Mouse (Mus musculus): ENCODE results near the gene Akap6. TPM values are rescaled to one million over a fixed set of nuclear protein-coding genes. Genes with fewer than 3 reads are reported as not detected.

Akap6 gene
- polyA plus RNA-seq, 1 experiment from 2014 or later = 24.4 TPM

DNA sequence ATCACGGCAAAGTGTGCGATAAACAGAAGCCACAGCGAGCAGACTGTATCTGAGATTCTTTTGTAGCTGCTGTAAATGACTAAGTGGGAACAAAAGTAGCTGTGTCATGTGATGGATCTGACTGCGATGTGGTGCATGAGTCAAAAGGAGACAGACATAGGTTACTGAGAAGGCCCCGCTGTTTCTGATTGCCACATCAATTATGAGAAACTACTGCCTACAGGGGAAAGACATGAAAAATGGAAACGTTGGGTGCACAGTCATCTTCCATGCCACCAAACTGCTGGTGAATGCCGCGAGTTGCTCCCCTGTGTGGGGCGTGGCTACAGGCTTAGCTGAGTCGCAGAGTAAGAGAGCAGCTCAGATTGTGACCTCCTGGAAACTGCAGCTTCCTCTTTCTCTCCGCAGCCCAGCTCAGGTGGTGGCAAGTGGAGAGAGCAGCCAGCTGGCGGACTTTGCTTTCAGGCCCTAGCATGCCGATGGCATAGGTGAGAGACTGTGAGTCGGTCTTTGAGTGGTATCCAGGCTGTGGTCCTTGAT is 83.8 kb downstream of the Akap6 start:
- Histone ChIP-seq H3K4me2 (ENCODE audit: low read depth) (peak overlapping the region; percentile 28), H3K4me3 (ENCODE audit: low read depth, low read length) (no peak overlapping the region), H3K9me3 (ENCODE audit: control insufficient read depth, low read length) (no peaks in the 10 kb centered on the region), H3K27ac (ENCODE audit: low read depth, low read length) (no peak overlapping the region), H3K9ac (ENCODE audit: low read length) (no peak overlapping the region), H3K27me3 (ENCODE audit: control insufficient read depth, insufficient read depth, low read length) (no peaks in the 10 kb centered on the region), H3K4me1 (ENCODE audit: control insufficient read depth, insufficient read depth, low read length) (peaks cover 7% of the 10 kb centered on the region), H3K36me3 (ENCODE audit: control insufficient read depth, insufficient read depth, low read length) (no peaks in the 10 kb centered on the region)
- ATAC-seq (ENCODE audit: insufficient read depth, low FRiP score, low TSS enrichment) (peak; percentile 27; the same call in 1 of the 2 replicates), DNase-seq (ENCODE audit: low spot score) (peak; percentile 33)
- WGBS = 16% methylated on average over 14 of the region's 14 CpGs

DNA sequence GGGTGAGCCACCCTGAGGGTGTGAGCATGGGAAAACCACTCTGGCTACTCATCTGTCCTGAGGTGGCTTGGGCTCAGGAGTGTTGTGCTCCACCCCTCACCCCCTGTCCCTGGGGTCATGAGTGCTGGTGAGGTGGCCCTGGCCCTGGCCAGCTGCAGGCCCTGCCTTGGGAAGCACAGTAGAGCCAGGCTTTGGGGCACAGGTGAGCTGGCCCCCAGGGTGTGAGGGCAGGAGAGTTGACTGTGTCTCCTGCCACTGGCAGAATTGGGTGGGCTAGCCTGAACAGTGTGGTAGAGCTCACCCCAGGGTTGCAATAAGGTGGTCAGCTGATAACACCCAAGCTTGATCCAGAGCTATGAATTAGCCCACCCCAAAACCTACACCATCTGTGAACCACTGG is 86.0 kb downstream of the Akap6 start:
- Histone ChIP-seq H3K4me1 (ENCODE audit: control insufficient read depth, insufficient read depth, low read length) (peaks cover 9% of the 10 kb centered on the region), H3K4me3 (ENCODE audit: low read depth, low read length) (no peak overlapping the region), H3K9me3 (ENCODE audit: control insufficient read depth, low read length) (no peaks in the 10 kb centered on the region), H3K4me2 (ENCODE audit: low read depth) (no peak overlapping the region), H3K36me3 (ENCODE audit: control insufficient read depth, insufficient read depth, low read length) (no peaks in the 10 kb centered on the region), H3K27me3 (ENCODE audit: control insufficient read depth, insufficient read depth, low read length) (no peaks in the 10 kb centered on the region), H3K27ac (ENCODE audit: low read depth, low read length) (no peak overlapping the region), H3K9ac (ENCODE audit: low read length) (no peak overlapping the region)
- DNase-seq (ENCODE audit: low spot score) = no peak
- ATAC-seq (ENCODE audit: insufficient read depth, low FRiP score, low TSS enrichment) = 0 out of 2 replicates have a peak, but pooled peaks have one; percentile 9

DNA sequence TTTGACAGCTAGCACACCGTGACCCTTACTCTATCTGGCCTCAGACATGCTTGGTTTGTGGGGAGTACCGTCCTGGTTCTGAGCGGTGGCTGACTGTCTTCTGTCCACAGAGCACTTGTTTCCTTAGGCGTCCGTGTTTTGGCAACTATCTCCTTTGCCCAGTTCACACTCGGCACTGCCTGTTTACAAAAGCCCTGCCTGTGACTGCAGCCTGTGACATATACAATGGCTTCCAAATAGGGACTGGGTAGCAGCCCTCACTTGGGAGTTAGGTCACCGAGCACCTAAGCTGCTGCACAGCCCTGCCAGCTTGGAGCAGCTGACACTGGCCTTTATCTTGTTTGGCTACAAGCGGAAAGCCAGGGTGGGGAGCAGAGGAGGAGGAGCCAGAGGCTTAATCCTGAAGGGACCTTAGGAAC is 91.2 kb downstream of the Akap6 start:
- DNase-seq (ENCODE audit: low spot score) = no peak
- ATAC-seq (ENCODE audit: insufficient read depth, low FRiP score, low TSS enrichment) = no peak
- H3K27ac ChIP-seq (ENCODE audit: low read depth, low read length) = no peak overlapping the region

DNA sequence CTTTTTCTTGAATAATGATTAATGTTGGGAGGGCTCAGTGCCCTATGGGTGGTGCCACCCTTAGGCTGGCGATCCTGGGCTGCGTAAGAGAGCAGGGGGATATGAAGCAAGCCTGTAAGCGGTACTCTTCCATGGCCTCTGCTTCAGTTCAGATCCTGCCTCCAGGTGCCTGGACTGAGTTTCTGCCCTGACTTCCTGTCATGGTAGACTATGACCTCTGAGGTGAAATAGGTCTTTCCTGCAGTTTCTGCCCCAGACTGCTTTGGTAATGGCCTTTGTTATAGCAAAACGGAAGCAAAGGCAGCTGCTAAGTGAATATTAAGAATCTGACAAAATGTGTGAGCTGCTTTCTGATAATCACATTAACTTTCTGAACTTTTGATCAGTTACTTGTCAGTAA is 94.9 kb downstream of the Akap6 start:
- Histone ChIP-seq H3K4me3 (ENCODE audit: low read depth, low read length) (no peak overlapping the region), H3K4me1 (ENCODE audit: control insufficient read depth, insufficient read depth, low read length) (peaks cover 9% of the 10 kb centered on the region), H3K4me2 (ENCODE audit: low read depth) (no peak overlapping the region), H3K27me3 (ENCODE audit: control insufficient read depth, insufficient read depth, low read length) (no peaks in the 10 kb centered on the region), H3K36me3 (ENCODE audit: control insufficient read depth, insufficient read depth, low read length) (no peaks in the 10 kb centered on the region), H3K9me3 (ENCODE audit: control insufficient read depth, low read length) (no peaks in the 10 kb centered on the region), H3K27ac (ENCODE audit: low read depth, low read length) (no peak overlapping the region), H3K9ac (ENCODE audit: low read length) (no peak overlapping the region)
- 84% methylated on average over 4 of the region's 4 CpGs for WGBS
- ATAC-seq (ENCODE audit: insufficient read depth, low FRiP score, low TSS enrichment) (no peak), DNase-seq (ENCODE audit: low spot score) (no peak)

More for the DNA sequence above, 91.2 kb downstream of the Akap6 start:
- H3K9me3 ChIP-seq (ENCODE audit: control insufficient read depth, low read length) = no peaks in the 10 kb centered on the region
- H3K36me3 ChIP-seq (ENCODE audit: control insufficient read depth, insufficient read depth, low read length) = no peaks in the 10 kb centered on the region
- peaks cover 9% of the 10 kb centered on the region for H3K4me1 ChIP-seq (ENCODE audit: control insufficient read depth, insufficient read depth, low read length)
- H3K4me2 ChIP-seq (ENCODE audit: low read depth) = no peak overlapping the region
- H3K27me3 ChIP-seq (ENCODE audit: control insufficient read depth, insufficient read depth, low read length) = no peaks in the 10 kb centered on the region
- H3K4me3 ChIP-seq (ENCODE audit: low read depth, low read length) = no peak overlapping the region
- H3K9ac ChIP-seq (ENCODE audit: low read length) = no peak overlapping the region
- 21% methylated on average over 8 of the region's 8 CpGs for WGBS

DNA sequence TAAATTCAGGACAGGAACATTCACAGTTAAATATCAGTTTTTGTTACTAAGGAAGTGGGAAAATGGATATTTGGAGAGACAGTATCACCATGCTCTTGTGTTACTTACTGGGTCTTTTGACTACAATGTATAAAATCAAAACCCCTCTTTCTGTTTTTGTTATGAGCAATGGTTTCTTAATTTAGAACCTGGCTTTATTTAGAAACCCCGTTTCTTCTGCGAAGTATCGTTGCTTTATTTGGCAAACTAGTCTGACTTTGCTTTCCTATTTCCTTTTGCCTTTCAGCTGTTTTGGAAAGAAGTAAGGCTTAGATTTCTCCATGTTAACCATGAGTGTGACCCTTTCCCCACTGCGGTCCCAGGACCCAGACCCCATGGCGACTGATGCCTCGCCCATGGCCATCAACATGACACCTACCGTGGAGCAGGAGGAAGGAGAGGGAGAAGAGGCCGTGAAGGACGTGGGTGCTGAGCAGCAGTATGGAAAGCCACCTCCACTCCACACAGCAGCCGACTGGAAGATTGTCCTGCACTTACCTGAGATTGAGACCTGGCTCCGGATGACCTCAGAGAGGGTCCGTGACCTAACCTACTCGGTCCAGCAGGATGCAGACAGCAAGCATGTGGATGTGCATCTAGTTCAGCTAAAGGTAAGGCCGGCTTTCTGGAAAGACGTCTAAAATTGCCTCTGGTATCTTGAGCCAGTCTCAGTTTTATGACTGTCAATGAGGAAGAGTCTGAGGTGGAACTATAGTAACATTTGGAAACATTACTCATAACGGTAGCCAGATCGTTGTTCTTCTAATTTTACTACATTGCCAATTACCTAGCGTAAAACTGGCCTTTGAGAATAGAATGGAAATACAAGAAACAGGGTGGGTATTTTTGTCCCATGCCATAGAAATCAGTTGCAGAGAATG is 96.6 kb downstream of the Akap6 start:
- no peak for ATAC-seq (ENCODE audit: insufficient read depth, low FRiP score, low TSS enrichment)
- Histone ChIP-seq H3K4me1 (ENCODE audit: control insufficient read depth, insufficient read depth, low read length) (peaks cover under 1% of the 10 kb centered on the region; the same call in 1 of the 2 replicates), H3K36me3 (ENCODE audit: control insufficient read depth, insufficient read depth, low read length) (no peaks in the 10 kb centered on the region), H3K9me3 (ENCODE audit: control insufficient read depth, low read length) (no peaks in the 10 kb centered on the region), H3K4me3 (ENCODE audit: low read depth, low read length) (no peak overlapping the region), H3K4me2 (ENCODE audit: low read depth) (no peak overlapping the region), H3K9ac (ENCODE audit: low read length) (no peak overlapping the region), H3K27ac (ENCODE audit: low read depth, low read length) (no peak overlapping the region), H3K27me3 (ENCODE audit: control insufficient read depth, insufficient read depth, low read length) (no peaks in the 10 kb centered on the region)
- no peak for DNase-seq (ENCODE audit: low spot score)
- 89% methylated on average over 18 of the region's 18 CpGs for WGBS

DNA sequence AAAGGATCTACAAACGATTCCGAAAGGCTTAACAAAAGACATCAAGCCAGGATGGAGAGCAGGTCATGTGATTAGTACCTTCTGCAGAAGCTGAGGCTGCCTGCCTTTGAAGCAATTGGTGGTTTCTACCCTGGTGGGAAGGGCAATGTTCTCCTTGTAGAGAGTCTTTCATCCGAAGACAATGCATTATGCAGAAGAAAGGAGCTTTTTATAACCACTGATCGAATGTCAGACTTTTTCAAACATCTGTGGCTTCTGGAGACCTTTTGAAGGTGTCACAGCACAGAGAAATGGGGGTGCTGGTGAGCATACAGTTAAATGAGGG is 97.2 kb downstream of the Akap6 start:
- no peak for ATAC-seq (ENCODE audit: insufficient read depth, low FRiP score, low TSS enrichment)
- 49% methylated on average over 4 of the region's 4 CpGs for WGBS
- no peaks in the 10 kb centered on the region for H3K36me3 ChIP-seq (ENCODE audit: control insufficient read depth, insufficient read depth, low read length)

DNA sequence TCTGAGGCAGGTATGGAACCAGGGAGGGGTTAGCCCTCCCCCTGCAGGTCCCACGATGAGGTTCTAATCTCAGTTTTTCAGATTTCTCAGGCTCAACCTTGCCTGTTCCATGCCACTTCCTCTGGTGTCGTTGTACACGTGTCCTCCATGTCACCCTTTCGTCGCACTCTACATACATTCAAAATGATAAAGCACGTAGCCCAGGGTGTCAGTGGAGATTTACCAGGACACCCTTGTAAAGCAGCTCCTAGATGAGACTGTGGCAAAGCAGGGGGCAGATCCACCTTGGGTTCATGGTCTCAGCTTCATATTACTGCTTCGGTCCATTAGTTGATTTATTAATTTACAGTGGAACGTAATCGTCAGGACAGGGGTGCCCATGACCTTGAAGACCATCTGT is 100.5 kb downstream of the Akap6 start:
- no peak overlapping the region for H3K4me2 ChIP-seq (ENCODE audit: low read depth)
- WGBS = 94% methylated on average over 9 of the region's 9 CpGs
- no peaks in the 10 kb centered on the region for H3K36me3 ChIP-seq (ENCODE audit: control insufficient read depth, insufficient read depth, low read length)
- no peaks in the 10 kb centered on the region for H3K27me3 ChIP-seq (ENCODE audit: control insufficient read depth, insufficient read depth, low read length)
- ATAC-seq (ENCODE audit: insufficient read depth, low FRiP score, low TSS enrichment) (no peak), DNase-seq (ENCODE audit: low spot score) (no peak)
- no peaks in the 10 kb centered on the region for H3K9me3 ChIP-seq (ENCODE audit: control insufficient read depth, low read length)
- H3K4me3 ChIP-seq (ENCODE audit: low read depth, low read length) = no peak overlapping the region
- H3K27ac ChIP-seq (ENCODE audit: low read depth, low read length) = no peak overlapping the region
- H3K9ac ChIP-seq (ENCODE audit: low read length) = no peak overlapping the region
- no peaks in the 10 kb centered on the region for H3K4me1 ChIP-seq (ENCODE audit: control insufficient read depth, insufficient read depth, low read length)

More for the DNA sequence above, 97.2 kb downstream of the Akap6 start:
- Histone ChIP-seq H3K4me1 (ENCODE audit: control insufficient read depth, insufficient read depth, low read length) (no peaks in the 10 kb centered on the region), H3K27ac (ENCODE audit: low read depth, low read length) (no peak overlapping the region), H3K4me2 (ENCODE audit: low read depth) (no peak overlapping the region), H3K9ac (ENCODE audit: low read length) (no peak overlapping the region), H3K4me3 (ENCODE audit: low read depth, low read length) (no peak overlapping the region), H3K27me3 (ENCODE audit: control insufficient read depth, insufficient read depth, low read length) (no peaks in the 10 kb centered on the region), H3K9me3 (ENCODE audit: control insufficient read depth, low read length) (no peaks in the 10 kb centered on the region)
- DNase-seq (ENCODE audit: low spot score) = no peak

DNA sequence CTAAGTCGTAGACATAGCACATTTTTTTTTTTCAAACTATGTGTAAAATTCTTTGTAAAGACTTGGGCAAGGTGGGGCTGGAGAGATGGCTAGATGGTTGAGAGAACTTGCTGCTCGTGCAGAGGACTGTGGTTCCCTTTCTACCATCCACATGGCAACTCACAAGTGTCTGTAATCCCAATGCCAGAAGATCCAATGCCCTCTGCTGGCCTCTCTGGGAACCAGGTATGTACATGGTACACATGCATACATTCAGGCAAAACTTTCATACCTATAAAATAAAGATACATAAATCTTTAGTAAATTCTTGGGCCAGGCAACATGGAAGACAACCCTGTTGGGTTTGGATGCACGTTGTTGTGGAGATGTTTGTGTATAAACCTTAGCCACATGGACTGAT is 107.1 kb downstream of the Akap6 start:
- no peaks in the 10 kb centered on the region for H3K4me1 ChIP-seq (ENCODE audit: control insufficient read depth, insufficient read depth, low read length)
- 74% methylated on average over 3 of the region's 3 CpGs for WGBS
- H3K4me2 ChIP-seq (ENCODE audit: low read depth) = no peak overlapping the region
- H3K27ac ChIP-seq (ENCODE audit: low read depth, low read length) = no peak overlapping the region
- no peak for DNase-seq (ENCODE audit: low spot score)
- H3K9ac ChIP-seq (ENCODE audit: low read length) = no peak overlapping the region
- no peak for ATAC-seq (ENCODE audit: insufficient read depth, low FRiP score, low TSS enrichment)
- H3K4me3 ChIP-seq (ENCODE audit: low read depth, low read length) = no peak overlapping the region
- H3K27me3 ChIP-seq (ENCODE audit: control insufficient read depth, insufficient read depth, low read length) = no peaks in the 10 kb centered on the region
- H3K9me3 ChIP-seq (ENCODE audit: control insufficient read depth, low read length) = no peaks in the 10 kb centered on the region
- no peaks in the 10 kb centered on the region for H3K36me3 ChIP-seq (ENCODE audit: control insufficient read depth, insufficient read depth, low read length)

DNA sequence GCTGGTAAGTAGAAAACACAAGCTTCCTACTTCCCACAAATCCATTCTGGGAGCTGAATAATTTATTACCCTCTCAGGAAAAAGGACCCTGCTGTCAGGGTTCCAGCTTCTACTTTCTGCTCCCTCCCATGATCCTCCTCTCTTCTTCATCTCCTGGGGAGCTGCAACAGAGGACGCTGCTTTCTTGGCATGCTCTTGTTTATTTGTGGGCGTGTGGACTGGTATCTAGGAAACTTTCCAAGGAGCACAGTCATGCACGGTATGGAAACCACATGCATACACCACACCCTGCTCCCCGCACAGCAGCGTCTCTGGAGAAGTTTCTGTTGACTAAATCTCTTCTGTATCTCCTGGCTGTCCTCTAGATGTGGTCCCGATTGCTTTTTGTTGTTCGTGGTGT is 119.4 kb downstream of the Akap6 start:
- Histone ChIP-seq H3K9me3 (ENCODE audit: control insufficient read depth, low read length) (no peaks in the 10 kb centered on the region), H3K36me3 (ENCODE audit: control insufficient read depth, insufficient read depth, low read length) (no peaks in the 10 kb centered on the region), H3K9ac (ENCODE audit: low read length) (no peak overlapping the region), H3K27ac (ENCODE audit: low read depth, low read length) (no peak overlapping the region), H3K27me3 (ENCODE audit: control insufficient read depth, insufficient read depth, low read length) (no peaks in the 10 kb centered on the region), H3K4me2 (ENCODE audit: low read depth) (no peak overlapping the region), H3K4me3 (ENCODE audit: low read depth, low read length) (no peak overlapping the region), H3K4me1 (ENCODE audit: control insufficient read depth, insufficient read depth, low read length) (0 out of 2 replicates have a peak, but pooled peaks cover 4% of the 10 kb centered on the region)
- WGBS = 75% methylated on average over 7 of the region's 7 CpGs
- ATAC-seq (ENCODE audit: insufficient read depth, low FRiP score, low TSS enrichment) (no peak), DNase-seq (ENCODE audit: low spot score) (no peak)
